Mouse (Mus musculus): ENCODE results near the gene Plin4. TPM values are rescaled to one million over a fixed set of nuclear protein-coding genes. Genes with fewer than 3 reads are reported as not detected.
A peak's percentile ranks its signal among the peaks of the same experiment; 100 is the strongest.

Gene Plin4
- 0.08 and 0.10 TPM in 2 replicates for polyA plus RNA-seq (2016; fragmentation: Nextera tagmentation; extraction: Ambion mirVana)

- Histone ChIP-seq H3K27ac (no peak within 1 kb of the TSS), H3K36me3 (no peaks in the 10 kb centered on the region; the same call in 1 of the 2 replicates), H3K9me3 (no peaks in the 10 kb centered on the region), H3K4me1 (no peaks in the 10 kb centered on the region), H3K4me3 (no peak within 1 kb of the TSS), H3K9ac (no peak within 1 kb of the TSS), H3K4me2 (replicated peaks) (no peak within 1 kb of the TSS), H3K27me3 (no peaks in the 10 kb centered on the region)
- WGBS: 70% methylated on average over 9 of the region's 10 CpGs
- ATAC-seq (ENCODE audit: insufficient number of reproducible peaks, insufficient read depth, low FRiP score, low TSS enrichment): no peak
Observed at GRCm38 (mm10) chr17:56109219-56110051, at the start of gene Plin4. Gene Plin4 (minus strand): TSS chr17:56109803.

- Histone ChIP-seq H3K36me3 (no peaks in the 10 kb centered on the region), H3K4me2 (replicated peaks) (no peak overlapping the region), H3K9me3 (no peaks in the 10 kb centered on the region), H3K9ac (no peak overlapping the region), H3K27ac (no peak overlapping the region), H3K4me3 (no peak overlapping the region), H3K4me1 (peaks cover 10% of the 10 kb centered on the region; the same call in 1 of the 2 replicates), H3K27me3 (peaks cover 41% of the 10 kb centered on the region)
- WGBS: 37% methylated on average over 9 of the region's 9 CpGs
- ATAC-seq (ENCODE audit: insufficient number of reproducible peaks, insufficient read depth, low FRiP score, low TSS enrichment): 0 out of 2 replicates have a peak, but pooled peaks have one; percentile 19
Observed at GRCm38 (mm10) chr17:56153643-56154042, 44.0 kb upstream of the Plin4 start.

- ATAC-seq (ENCODE audit: insufficient number of reproducible peaks, insufficient read depth, low FRiP score, low TSS enrichment): no peak
- Histone ChIP-seq H3K36me3 (no peaks in the 10 kb centered on the region), H3K9me3 (no peaks in the 10 kb centered on the region), H3K27me3 (peaks cover 66% of the 10 kb centered on the region), H3K4me1 (peaks cover 10% of the 10 kb centered on the region; the same call in 1 of the 2 replicates), H3K27ac (no peak overlapping the region), H3K4me3 (no peak overlapping the region), H3K4me2 (replicated peaks) (no peak overlapping the region), H3K9ac (no peak overlapping the region)
- WGBS: 50% methylated on average over 2 of the region's 2 CpGs
Observed at GRCm38 (mm10) chr17:56149897-56150296, 40.3 kb upstream of the Plin4 start.

GRCm38 (mm10) chr17:56148790-56149618, 39.4 kb upstream of the Plin4 start:
- peak overlapping the region; percentile 40 for H3K4me2 ChIP-seq (replicated peaks)
- H3K4me3 ChIP-seq: 0 out of 2 replicates have a peak overlapping the region, but pooled peaks have one; percentile 14
- H3K27me3 ChIP-seq: peaks cover 75% of the 10 kb centered on the region
- no peak overlapping the region for H3K9ac ChIP-seq
- 2% methylated on average over 30 of the region's 30 CpGs for WGBS
- H3K36me3 ChIP-seq: no peaks in the 10 kb centered on the region
- peaks cover 10% of the 10 kb centered on the region; the same call in 1 of the 2 replicates for H3K4me1 ChIP-seq
- H3K27ac ChIP-seq: no peak overlapping the region
- H3K9me3 ChIP-seq: no peaks in the 10 kb centered on the region
- ATAC-seq (ENCODE audit: insufficient number of reproducible peaks, insufficient read depth, low FRiP score, low TSS enrichment): no peak

GRCm38 (mm10) chr17:56148280-56148679, 38.7 kb upstream of the Plin4 start:
- Histone ChIP-seq H3K4me2 (replicated peaks) (peak overlapping the region; percentile 40), H3K36me3 (no peaks in the 10 kb centered on the region), H3K9me3 (no peaks in the 10 kb centered on the region), H3K27me3 (peaks cover 82% of the 10 kb centered on the region), H3K4me3 (no peak overlapping the region), H3K27ac (no peak overlapping the region), H3K9ac (no peak overlapping the region), H3K4me1 (peaks cover 5% of the 10 kb centered on the region; the same call in 1 of the 2 replicates)
- WGBS: 18% methylated on average over 9 of the region's 9 CpGs
- no peak for ATAC-seq (ENCODE audit: insufficient number of reproducible peaks, insufficient read depth, low FRiP score, low TSS enrichment)

GRCm38 (mm10) chr17:56147420-56147819, 37.8 kb upstream of the Plin4 start:
- H3K9ac ChIP-seq: no peak overlapping the region
- H3K27ac ChIP-seq: no peak overlapping the region
- no peaks in the 10 kb centered on the region for H3K36me3 ChIP-seq
- ATAC-seq (ENCODE audit: insufficient number of reproducible peaks, insufficient read depth, low FRiP score, low TSS enrichment): no peak
- H3K9me3 ChIP-seq: no peaks in the 10 kb centered on the region
- WGBS: 55% methylated on average over 12 of the region's 12 CpGs
- H3K4me2 ChIP-seq (replicated peaks): no peak overlapping the region
- H3K27me3 ChIP-seq: peaks cover 90% of the 10 kb centered on the region
- no peak overlapping the region for H3K4me3 ChIP-seq
- H3K4me1 ChIP-seq: peaks cover 8% of the 10 kb centered on the region; the same call in 1 of the 2 replicates

GRCm38 (mm10) chr17:56146131-56146530, 36.5 kb upstream of the Plin4 start:
- Histone ChIP-seq H3K4me3 (no peak overlapping the region), H3K9ac (no peak overlapping the region), H3K27ac (no peak overlapping the region), H3K36me3 (no peaks in the 10 kb centered on the region), H3K27me3 (peaks cover 97% of the 10 kb centered on the region), H3K9me3 (no peaks in the 10 kb centered on the region), H3K4me1 (peaks cover 21% of the 10 kb centered on the region), H3K4me2 (replicated peaks) (no peak overlapping the region)
- ATAC-seq (ENCODE audit: insufficient number of reproducible peaks, insufficient read depth, low FRiP score, low TSS enrichment): no peak
- WGBS: 20% methylated on average over 9 of the region's 9 CpGs

- Histone ChIP-seq H3K4me1 (peaks cover 24% of the 10 kb centered on the region), H3K36me3 (no peaks in the 10 kb centered on the region), H3K27me3 (peaks cover 97% of the 10 kb centered on the region), H3K4me3 (no peak overlapping the region), H3K4me2 (replicated peaks) (no peak overlapping the region), H3K9me3 (no peaks in the 10 kb centered on the region), H3K9ac (no peak overlapping the region), H3K27ac (no peak overlapping the region)
- WGBS: 75% methylated on average over 9 of the region's 9 CpGs
- no peak for ATAC-seq (ENCODE audit: insufficient number of reproducible peaks, insufficient read depth, low FRiP score, low TSS enrichment)
Observed at GRCm38 (mm10) chr17:56144546-56144945, 34.9 kb upstream of the Plin4 start.

- H3K27ac ChIP-seq: no peak overlapping the region
- WGBS: under 1% methylated on average over 39 of the region's 47 CpGs
- no peaks in the 10 kb centered on the region for H3K9me3 ChIP-seq
- peak; percentile 12; the same call in 1 of the 2 replicates for ATAC-seq (ENCODE audit: insufficient number of reproducible peaks, insufficient read depth, low FRiP score, low TSS enrichment)
- H3K4me1 ChIP-seq: peaks cover 28% of the 10 kb centered on the region
- H3K36me3 ChIP-seq: no peaks in the 10 kb centered on the region
- H3K9ac ChIP-seq: peak overlapping the region; percentile 47; the same call in 1 of the 2 replicates
- peaks cover 95% of the 10 kb centered on the region for H3K27me3 ChIP-seq
- H3K4me2 ChIP-seq (replicated peaks): peak overlapping the region; percentile 69
- H3K4me3 ChIP-seq: peak overlapping the region; percentile 35
Observed at GRCm38 (mm10) chr17:56141702-56142605, 32.4 kb upstream of the Plin4 start.

- Histone ChIP-seq H3K4me2 (replicated peaks) (peak within 1 kb of the TSS; percentile 97), H3K4me3 (peak within 1 kb of the TSS; percentile 76), H3K9me3 (no peaks in the 10 kb centered on the region), H3K27ac (no peak within 1 kb of the TSS), H3K27me3 (peaks cover 82% of the 10 kb centered on the region), H3K9ac (peak within 1 kb of the TSS; percentile 61), H3K4me1 (peaks cover 38% of the 10 kb centered on the region), H3K36me3 (no peaks in the 10 kb centered on the region)
- 2% methylated on average over 74 of the region's 79 CpGs for WGBS
- no peak for ATAC-seq (ENCODE audit: insufficient number of reproducible peaks, insufficient read depth, low FRiP score, low TSS enrichment)
Observed at GRCm38 (mm10) chr17:56139858-56140595, 30.4 kb upstream of the Plin4 start, which contains the start of gene Sema6b. Gene Sema6b (minus strand): TSS chr17:56140343.

Data from embryonic facial prominence, embryonic 12.5 days (tissue).